Mouse (Mus musculus) stomach, embryonic 15.5 days (tissue): Measurements from ENCODE around the gene Rhbdd1. TPM values are rescaled to one million over a fixed set of nuclear protein-coding genes. Genes with fewer than 3 reads are reported as not detected.

Experiments used
- ATAC-seq: fragments of 200-750 bp; cut with Nextera tagmentation; 2 replicates; pipeline ENCODE4 v1.8.0; 2017; ENCODE audit warnings: low read depth, moderate number of reproducible peaks, moderate TSS enrichment; ENCODE audit not compliant: insufficient read depth, low FRiP score
- H3K27ac ChIP-seq: fragments of 300-500 bp; sonication (generic); 2 replicates; pipeline ENCODE4 v1.5.1; 2015; ENCODE audit warnings: mild to moderate bottlenecking, inconsistent platforms
- H3K27me3 ChIP-seq: fragments of 300-500 bp; sonication (generic); replicated peaks from 2 replicates; pipeline ENCODE4 v1.6.1; 2015; ENCODE audit warnings: inconsistent platforms
- H3K36me3 ChIP-seq: fragments of 300-500 bp; sonication (generic); 2 replicates; pipeline ENCODE4 v1.6.1; 2015; ENCODE audit warnings: inconsistent platforms
- H3K4me1 ChIP-seq: fragments of 300-500 bp; sonication (generic); 2 replicates; pipeline ENCODE4 v1.6.1; 2015; ENCODE audit warnings: inconsistent platforms
- H3K4me2 ChIP-seq: fragments of 300-500 bp; sonication (generic); 2 replicates; pipeline ENCODE4 v1.6.1; 2015; ENCODE audit warnings: mild to moderate bottlenecking, inconsistent platforms
- H3K4me3 ChIP-seq: fragments of 300-500 bp; sonication (generic); replicated peaks from 2 replicates; pipeline ENCODE4 v1.5.1; 2015; ENCODE audit warnings: inconsistent platforms
- H3K9ac ChIP-seq: fragments of 300-500 bp; sonication (generic); 2 replicates; pipeline ENCODE4 v1.6.1; 2015; ENCODE audit warnings: inconsistent platforms
- H3K9me3 ChIP-seq: fragments of 300-500 bp; sonication (generic); 2 replicates; pipeline ENCODE4 v1.6.1; 2016; ENCODE audit warnings: inconsistent platforms
- WGBS: fragments of 180-500 bp; shearing (Covaris S2); methylation state at CpG from one replicate; pipeline ENCODE4 v1.1.7; 2015; 5-methylcytosine and 5-hydroxymethylcytosine counted together
- polyA plus RNA-seq: library from polyadenylated mRNA; unstranded; fragments of >200 nt; fragmentation: Nextera tagmentation; extraction: Ambion mirVana; gene quantifications from 2 replicates; pipeline ENCODE4 v1.2.1, GENCODE M21; 2015

Gene Rhbdd1
- polyA plus RNA-seq, 1 experiment from 2014 or later: 10.7 TPM

DNA sequence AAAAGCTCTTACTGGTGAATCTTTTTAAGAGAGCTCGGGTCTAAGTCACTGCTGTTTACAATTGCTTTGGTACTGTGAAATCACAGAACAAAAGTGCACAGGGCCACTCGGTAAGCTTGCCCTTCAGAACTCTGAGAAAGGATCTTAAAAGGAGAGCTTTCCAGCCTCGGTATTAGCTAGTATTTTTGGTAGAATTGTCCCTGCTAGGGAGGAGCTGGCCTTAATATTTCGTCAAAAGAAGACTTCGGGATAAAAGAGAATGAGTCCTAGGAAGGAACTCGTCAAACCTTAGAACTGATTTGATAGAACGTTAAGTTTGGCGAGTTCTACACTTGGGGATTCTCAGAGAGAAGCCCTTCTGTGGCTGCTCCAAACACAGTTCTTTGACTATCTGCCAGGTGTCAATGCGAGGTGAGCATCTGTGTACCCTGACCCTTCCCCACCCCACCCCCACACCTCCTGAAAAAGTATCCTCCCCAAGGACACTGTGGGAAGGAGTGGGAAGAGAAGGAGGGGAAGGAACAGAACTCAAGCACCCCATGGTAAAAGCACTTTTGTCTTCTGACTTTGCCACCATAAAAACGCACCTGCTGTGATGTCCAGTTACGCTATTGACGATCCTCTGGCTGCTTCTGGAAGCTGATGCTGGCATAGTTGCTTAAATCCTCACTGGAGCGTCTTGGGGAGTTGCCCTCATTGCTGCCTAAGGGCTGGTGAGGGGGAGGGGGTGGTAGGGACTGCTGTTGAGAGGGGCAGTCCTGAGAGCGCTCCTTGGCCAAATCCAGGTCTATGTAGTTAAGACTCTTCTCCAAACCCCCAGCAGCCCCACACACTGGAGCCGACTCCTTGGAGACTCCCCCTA is 29.8 kb upstream of the Rhbdd1 start:
- no peak for ATAC-seq
- H3K9me3 ChIP-seq: no peaks in the 10 kb centered on the region
- H3K4me1 ChIP-seq: peaks cover 39% of the 10 kb centered on the region
- peak overlapping the region; percentile 88 for H3K4me2 ChIP-seq
- H3K27me3 ChIP-seq: no peaks in the 10 kb centered on the region
- WGBS: 21% methylated on average over 15 of the region's 15 CpGs
- H3K9ac ChIP-seq: no peak overlapping the region
- peak overlapping the region; percentile 48; the same call in 1 of the 2 replicates for H3K27ac ChIP-seq
- H3K4me3 ChIP-seq: peak overlapping the region; percentile 41
- peaks cover 7% of the 10 kb centered on the region; the same call in 1 of the 2 replicates for H3K36me3 ChIP-seq

- Histone ChIP-seq H3K9me3 (no peaks in the 10 kb centered on the region), H3K4me3 (peak overlapping the region; percentile 41), H3K27ac (no peak overlapping the region), H3K36me3 (peaks cover 7% of the 10 kb centered on the region; the same call in 1 of the 2 replicates), H3K4me1 (peaks cover 39% of the 10 kb centered on the region), H3K9ac (no peak overlapping the region), H3K4me2 (peak overlapping the region; percentile 88), H3K27me3 (no peaks in the 10 kb centered on the region)
- 59% methylated on average over 22 of the region's 22 CpGs for WGBS
- ATAC-seq: no peak
Observed at GRCm38 (mm10) chr1:82287052-82287775, 29.0 kb upstream of the Rhbdd1 start.

DNA sequence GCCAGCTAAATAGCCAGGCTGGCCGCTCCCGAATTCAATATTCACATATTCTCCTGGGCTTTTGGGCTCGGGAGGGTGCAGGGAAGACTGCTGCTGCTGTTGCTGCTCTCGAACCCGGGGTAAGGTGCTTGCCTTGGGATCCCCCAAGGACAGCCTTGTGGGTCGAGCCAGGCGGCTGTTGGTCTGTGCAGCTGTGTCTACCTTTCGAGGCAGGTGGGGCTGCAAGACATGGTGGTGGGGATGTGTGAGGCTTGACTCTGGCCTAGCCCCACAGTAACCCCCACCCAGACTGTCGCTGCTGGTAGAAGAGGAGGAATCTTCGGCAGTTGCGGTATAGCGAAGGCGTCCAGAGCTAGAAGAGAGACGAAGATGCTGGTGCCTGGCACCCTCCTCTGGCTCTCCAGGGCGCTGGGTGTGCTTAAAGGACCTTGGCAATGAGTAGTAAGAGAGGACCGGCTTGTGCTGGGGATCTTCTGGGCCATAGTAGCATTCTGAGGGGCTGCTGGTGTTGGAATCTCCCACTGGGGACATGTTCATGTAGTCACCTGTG is 28.4 kb upstream of the Rhbdd1 start:
- no peak for ATAC-seq
- H3K4me1 ChIP-seq: peaks cover 37% of the 10 kb centered on the region
- H3K36me3 ChIP-seq: peaks cover 7% of the 10 kb centered on the region; the same call in 1 of the 2 replicates
- H3K9me3 ChIP-seq: no peaks in the 10 kb centered on the region
- no peak overlapping the region for H3K9ac ChIP-seq
- H3K4me3 ChIP-seq: peak overlapping the region; percentile 41
- no peaks in the 10 kb centered on the region for H3K27me3 ChIP-seq
- H3K27ac ChIP-seq: no peak overlapping the region
- 91% methylated on average over 16 of the region's 16 CpGs for WGBS
- peak overlapping the region; percentile 88 for H3K4me2 ChIP-seq

- Histone ChIP-seq H3K4me1 (peaks cover 40% of the 10 kb centered on the region), H3K4me2 (peak overlapping the region; percentile 88), H3K36me3 (peaks cover 7% of the 10 kb centered on the region; the same call in 1 of the 2 replicates)
Observed at GRCm38 (mm10) chr1:82288421-82288990, 27.7 kb upstream of the Rhbdd1 start.

DNA sequence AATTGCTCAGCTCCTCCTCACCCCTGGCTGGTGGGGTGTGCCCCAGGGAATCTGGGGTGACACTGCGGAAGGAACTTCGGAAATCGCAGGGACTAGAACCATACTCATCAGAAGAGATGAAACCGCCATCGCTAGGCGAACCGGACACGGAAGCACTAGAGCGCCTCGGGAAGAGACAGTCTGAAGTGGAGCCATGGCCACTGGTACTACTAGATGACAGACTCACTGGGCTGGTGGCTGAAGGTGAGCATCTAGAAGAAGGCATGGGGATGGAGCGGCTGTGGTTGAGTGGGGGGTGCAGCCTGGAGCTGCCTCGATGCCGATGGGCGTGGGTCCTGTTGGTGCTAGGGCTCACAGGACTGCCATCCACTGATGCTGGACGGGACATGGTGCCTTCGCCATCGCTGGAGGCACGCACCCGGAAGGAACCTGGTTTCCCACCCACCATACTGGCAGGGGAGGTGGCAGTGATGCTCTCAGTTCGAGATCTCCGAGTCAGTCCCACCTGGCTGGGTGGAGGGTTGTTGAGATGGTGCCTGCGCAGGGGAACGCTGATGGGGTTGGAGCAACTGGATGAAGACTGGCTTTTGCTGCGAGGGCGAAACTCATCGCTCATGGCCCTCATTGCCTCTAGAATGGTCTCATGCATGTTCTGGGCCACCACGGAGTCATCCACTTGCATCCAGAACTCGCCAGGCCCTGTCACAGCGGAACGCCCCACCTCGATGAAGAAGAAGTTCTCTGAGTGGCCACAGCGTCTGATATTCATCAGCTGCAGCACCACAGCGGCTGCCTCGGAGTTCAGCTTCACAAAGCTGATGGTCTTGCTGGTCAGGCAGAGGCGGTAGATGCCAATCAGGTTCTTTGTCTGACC is 26.9 kb upstream of the Rhbdd1 start:
- Histone ChIP-seq H3K4me1 (peaks cover 37% of the 10 kb centered on the region), H3K36me3 (peaks cover 7% of the 10 kb centered on the region; the same call in 1 of the 2 replicates), H3K4me3 (peak overlapping the region; percentile 71), H3K9ac (peak overlapping the region; percentile 74), H3K27ac (peak overlapping the region; percentile 97), H3K9me3 (no peaks in the 10 kb centered on the region), H3K27me3 (no peaks in the 10 kb centered on the region), H3K4me2 (peak overlapping the region; percentile 88)
- 66% methylated on average over 35 of the region's 35 CpGs for WGBS
- no peak for ATAC-seq

More at GRCm38 (mm10) chr1:82288421-82288990, 27.7 kb upstream of the Rhbdd1 start:
- no peak overlapping the region for H3K27ac ChIP-seq
- WGBS: 88% methylated on average over 18 of the region's 18 CpGs
- no peaks in the 10 kb centered on the region for H3K9me3 ChIP-seq
- H3K4me3 ChIP-seq: peak overlapping the region; percentile 71; the same call in 1 of the 2 replicates
- ATAC-seq: no peak
- H3K9ac ChIP-seq: no peak overlapping the region
- H3K27me3 ChIP-seq: no peaks in the 10 kb centered on the region

- peak overlapping the region; percentile 97 for H3K27ac ChIP-seq
- no peak for ATAC-seq
- H3K4me2 ChIP-seq: peak overlapping the region; percentile 88
- H3K9ac ChIP-seq: peak overlapping the region; percentile 74
- peaks cover 37% of the 10 kb centered on the region for H3K4me1 ChIP-seq
- H3K4me3 ChIP-seq: peak overlapping the region; percentile 71
- no peaks in the 10 kb centered on the region for H3K9me3 ChIP-seq
- H3K36me3 ChIP-seq: peaks cover 7% of the 10 kb centered on the region; the same call in 1 of the 2 replicates
- no peaks in the 10 kb centered on the region for H3K27me3 ChIP-seq
- WGBS: under 1% methylated on average over 45 of the region's 45 CpGs
Observed at GRCm38 (mm10) chr1:82289990-82290681, 26.1 kb upstream of the Rhbdd1 start.

- WGBS: under 1% methylated on average over 31 of the region's 31 CpGs
- H3K9me3 ChIP-seq: no peaks in the 10 kb centered on the region
- peak overlapping the region; percentile 97 for H3K27ac ChIP-seq
- H3K27me3 ChIP-seq: no peaks in the 10 kb centered on the region
- H3K4me1 ChIP-seq: peaks cover 37% of the 10 kb centered on the region
- peak overlapping the region; percentile 88 for H3K4me2 ChIP-seq
- H3K9ac ChIP-seq: peak overlapping the region; percentile 74
- ATAC-seq: peak; percentile 48
- H3K36me3 ChIP-seq: peaks cover 7% of the 10 kb centered on the region; the same call in 1 of the 2 replicates
- peak overlapping the region; percentile 71 for H3K4me3 ChIP-seq
Observed at GRCm38 (mm10) chr1:82290723-82291150, 25.5 kb upstream of the Rhbdd1 start.

- no peaks in the 10 kb centered on the region for H3K27me3 ChIP-seq
- peaks cover 37% of the 10 kb centered on the region for H3K4me1 ChIP-seq
- H3K4me2 ChIP-seq: peak within 1 kb of the TSS; percentile 88
- no peaks in the 10 kb centered on the region for H3K9me3 ChIP-seq
- ATAC-seq: peak; percentile 90
- peaks cover 7% of the 10 kb centered on the region; the same call in 1 of the 2 replicates for H3K36me3 ChIP-seq
- peak within 1 kb of the TSS; percentile 71 for H3K4me3 ChIP-seq
- 1% methylated on average over 43 of the region's 60 CpGs for WGBS
- H3K9ac ChIP-seq: peak within 1 kb of the TSS; percentile 74
- peak within 1 kb of the TSS; percentile 97 for H3K27ac ChIP-seq
Observed at GRCm38 (mm10) chr1:82291151-82291797, 25.0 kb upstream of the Rhbdd1 start, which contains the start of gene Irs1. TSS of gene Irs1 (minus strand) at chr1:82291416.

- Histone ChIP-seq H3K4me1 (peaks cover 30% of the 10 kb centered on the region; the same call in 1 of the 2 replicates), H3K9me3 (no peaks in the 10 kb centered on the region), H3K36me3 (peaks cover 7% of the 10 kb centered on the region; the same call in 1 of the 2 replicates), H3K27ac (peak overlapping the region; percentile 97), H3K4me2 (peak overlapping the region; percentile 88), H3K9ac (peak overlapping the region; percentile 74; the same call in 1 of the 2 replicates), H3K4me3 (peak overlapping the region; percentile 71), H3K27me3 (no peaks in the 10 kb centered on the region)
- no peak for ATAC-seq
- under 1% methylated on average over 23 of the region's 23 CpGs for WGBS
Observed at GRCm38 (mm10) chr1:82291930-82292712, 24.1 kb upstream of the Rhbdd1 start.
